Mouse (Mus musculus) heart, embryonic 12.5 days (tissue): ENCODE data around the gene Tomm34. TPM values are rescaled to one million over a fixed set of nuclear protein-coding genes. Genes with fewer than 3 reads are reported as not detected.

Source experiments
- ATAC-seq: fragments of 200-750 bp; cut with Nextera tagmentation; 2 replicates; pipeline ENCODE4 v1.8.0; 2017; ENCODE audit warnings: moderate TSS enrichment, moderate library complexity; ENCODE audit not compliant: insufficient number of reproducible peaks, low FRiP score
- H3K27ac ChIP-seq: fragments of 300-500 bp; sonication (generic); 2 replicates; pipeline ENCODE4 v1.5.1; 2016; ENCODE audit warnings: mild to moderate bottlenecking, moderate library complexity; ENCODE audit not compliant: poor library complexity, severe bottlenecking
- H3K27me3 ChIP-seq: fragments of 300-500 bp; sonication (generic); replicated peaks from 2 replicates; pipeline ENCODE4 v1.6.1; 2016; ENCODE audit warnings: mild to moderate bottlenecking, moderate library complexity
- H3K36me3 ChIP-seq: fragments of 300-500 bp; sonication (generic); 2 replicates; pipeline ENCODE4 v1.6.1; 2016; ENCODE audit warnings: mild to moderate bottlenecking, moderate library complexity
- H3K4me1 ChIP-seq: fragments of 300-500 bp; sonication (generic); replicated peaks from 2 replicates; pipeline ENCODE4 v1.6.1; 2016; ENCODE audit warnings: mild to moderate bottlenecking
- H3K4me2 ChIP-seq: fragments of 300-500 bp; sonication (generic); 2 replicates; pipeline ENCODE4 v1.6.1; 2016; ENCODE audit warnings: mild to moderate bottlenecking, moderate library complexity
- H3K4me3 ChIP-seq: fragments of 300-500 bp; sonication (generic); 2 replicates; pipeline ENCODE4 v1.5.1; 2016; ENCODE audit warnings: mild to moderate bottlenecking
- H3K9ac ChIP-seq: fragments of 300-500 bp; sonication (generic); 2 replicates; pipeline ENCODE4 v1.6.1; 2016; ENCODE audit warnings: mild to moderate bottlenecking, moderate library complexity
- H3K9me3 ChIP-seq: fragments of 300-500 bp; sonication (generic); replicated peaks from 2 replicates; pipeline ENCODE4 v1.6.1; 2016; ENCODE audit warnings: mild to moderate bottlenecking, moderate library complexity
- WGBS: fragments of 180-500 bp; shearing (Covaris S2); methylation state at CpG from one replicate; pipeline ENCODE4 v1.1.7; 2016; 5-methylcytosine and 5-hydroxymethylcytosine counted together
- polyA plus RNA-seq: library from polyadenylated mRNA; unstranded; fragments of >200 nt; fragmentation: Nextera tagmentation; extraction: Ambion mirVana; gene quantifications from 2 replicates; pipeline ENCODE4 v1.2.1, GENCODE M21; 2016

The Tomm34 gene
- polyA plus RNA-seq, 1 experiment from 2014 or later = 56.6 TPM

- 86% methylated on average over 6 of the region's 6 CpGs for WGBS
- no peak overlapping the region for H3K4me2 ChIP-seq
- H3K9me3 ChIP-seq = no peaks in the 10 kb centered on the region
- ATAC-seq = no peak
- no peak overlapping the region for H3K9ac ChIP-seq
- H3K36me3 ChIP-seq = no peaks in the 10 kb centered on the region
- peaks cover 7% of the 10 kb centered on the region for H3K4me1 ChIP-seq
- H3K27me3 ChIP-seq = 0 out of 2 replicates have a peak, but pooled peaks cover 6% of the 10 kb centered on the region
- H3K27ac ChIP-seq = no peak overlapping the region
- H3K4me3 ChIP-seq = no peak overlapping the region
Measured at GRCm38 (mm10) chr2:164040949-164041348, 30.0 kb downstream of the Tomm34 start.

- 90% methylated on average over 1 of the region's 1 CpGs for WGBS
- no peak overlapping the region for H3K27ac ChIP-seq
- ATAC-seq = 0 out of 2 replicates have a peak, but pooled peaks have one; percentile 43
Measured at GRCm38 (mm10) chr2:164038407-164039028, 32.5 kb downstream of the Tomm34 start.

GRCm38 (mm10) chr2:164036520-164037019, 34.4 kb downstream of the Tomm34 start:
- Histone ChIP-seq H3K4me2 (peak overlapping the region; percentile 23; the same call in 1 of the 2 replicates), H3K4me3 (no peak overlapping the region), H3K27me3 (no peaks in the 10 kb centered on the region), H3K4me1 (peaks cover 7% of the 10 kb centered on the region), H3K27ac (no peak overlapping the region), H3K9ac (no peak overlapping the region; the same call in 1 of the 2 replicates), H3K9me3 (peaks cover 5% of the 10 kb centered on the region; the same call in 1 of the 2 replicates), H3K36me3 (no peaks in the 10 kb centered on the region)
- 0 out of 2 replicates have a peak, but pooled peaks have one; percentile 20 for ATAC-seq
- 36% methylated on average over 10 of the region's 10 CpGs for WGBS

More at GRCm38 (mm10) chr2:164038407-164039028, 32.5 kb downstream of the Tomm34 start:
- Histone ChIP-seq H3K4me3 (no peak overlapping the region), H3K9me3 (no peaks in the 10 kb centered on the region), H3K9ac (no peak overlapping the region), H3K4me1 (peaks cover 7% of the 10 kb centered on the region), H3K36me3 (no peaks in the 10 kb centered on the region), H3K4me2 (no peak overlapping the region), H3K27me3 (0 out of 2 replicates have a peak, but pooled peaks cover 4% of the 10 kb centered on the region)

GRCm38 (mm10) chr2:164032973-164033372, 38.0 kb downstream of the Tomm34 start:
- WGBS = 85% methylated on average over 3 of the region's 3 CpGs
- Histone ChIP-seq H3K36me3 (no peaks in the 10 kb centered on the region), H3K9me3 (peaks cover 5% of the 10 kb centered on the region; the same call in 1 of the 2 replicates), H3K27me3 (no peaks in the 10 kb centered on the region), H3K27ac (no peak overlapping the region), H3K9ac (no peak overlapping the region), H3K4me2 (no peak overlapping the region), H3K4me3 (no peak overlapping the region), H3K4me1 (peaks cover 7% of the 10 kb centered on the region)
- ATAC-seq = no peak

- H3K27me3 ChIP-seq = no peaks in the 10 kb centered on the region
- ATAC-seq = no peak
- no peak overlapping the region for H3K4me2 ChIP-seq
- H3K4me3 ChIP-seq = no peak overlapping the region
- peaks cover 5% of the 10 kb centered on the region; the same call in 1 of the 2 replicates for H3K9me3 ChIP-seq
- H3K9ac ChIP-seq = no peak overlapping the region
- no peaks in the 10 kb centered on the region for H3K36me3 ChIP-seq
- H3K4me1 ChIP-seq = peaks cover 9% of the 10 kb centered on the region; the same call in 1 of the 2 replicates
- no peak overlapping the region for H3K27ac ChIP-seq
- 64% methylated on average over 10 of the region's 10 CpGs for WGBS
Measured at GRCm38 (mm10) chr2:164031147-164031546, 39.8 kb downstream of the Tomm34 start.

GRCm38 (mm10) chr2:164025150-164025549, 45.8 kb downstream of the Tomm34 start, which contains the start of gene Pabpc1l:
TSS of gene Pabpc1l (plus strand) at chr2:164025450.
- Histone ChIP-seq H3K4me2 (no peak within 1 kb of the TSS), H3K27ac (no peak within 1 kb of the TSS), H3K9me3 (no peaks in the 10 kb centered on the region), H3K27me3 (no peaks in the 10 kb centered on the region), H3K4me3 (no peak within 1 kb of the TSS), H3K4me1 (peaks cover 9% of the 10 kb centered on the region; the same call in 1 of the 2 replicates), H3K9ac (no peak within 1 kb of the TSS), H3K36me3 (peaks cover under 1% of the 10 kb centered on the region; the same call in 1 of the 2 replicates)
- WGBS = 80% methylated on average over 16 of the region's 16 CpGs
- no peak for ATAC-seq

- 42% methylated on average over 2 of the region's 2 CpGs for WGBS
- no peak for ATAC-seq
- H3K9me3 ChIP-seq = no peaks in the 10 kb centered on the region
- no peak overlapping the region for H3K9ac ChIP-seq
- H3K4me1 ChIP-seq = 0 out of 2 replicates have a peak, but pooled peaks cover under 1% of the 10 kb centered on the region
- H3K27ac ChIP-seq = no peak overlapping the region
- H3K4me2 ChIP-seq = no peak overlapping the region
- no peaks in the 10 kb centered on the region for H3K27me3 ChIP-seq
- peaks cover 29% of the 10 kb centered on the region for H3K36me3 ChIP-seq
- no peak overlapping the region for H3K4me3 ChIP-seq
Measured at GRCm38 (mm10) chr2:164022104-164022503, 48.9 kb downstream of the Tomm34 start.

GRCm38 (mm10) chr2:164019943-164020342, 51.0 kb downstream of the Tomm34 start:
- H3K36me3 ChIP-seq = peaks cover 49% of the 10 kb centered on the region
- no peaks in the 10 kb centered on the region for H3K9me3 ChIP-seq
- WGBS = 71% methylated on average over 4 of the region's 4 CpGs
- H3K9ac ChIP-seq = no peak overlapping the region
- no peak overlapping the region for H3K27ac ChIP-seq
- no peak overlapping the region for H3K4me2 ChIP-seq
- no peak for ATAC-seq
- no peaks in the 10 kb centered on the region for H3K27me3 ChIP-seq
- no peak overlapping the region for H3K4me3 ChIP-seq
- H3K4me1 ChIP-seq = no peaks in the 10 kb centered on the region

GRCm38 (mm10) chr2:164018910-164019309, 52.1 kb downstream of the Tomm34 start:
- H3K27me3 ChIP-seq = no peaks in the 10 kb centered on the region
- no peak for ATAC-seq
- H3K9me3 ChIP-seq = no peaks in the 10 kb centered on the region
- H3K9ac ChIP-seq = no peak overlapping the region
- H3K4me2 ChIP-seq = no peak overlapping the region
- WGBS = 89% methylated on average over 3 of the region's 3 CpGs
- H3K4me1 ChIP-seq = no peaks in the 10 kb centered on the region
- H3K27ac ChIP-seq = no peak overlapping the region
- H3K36me3 ChIP-seq = peaks cover 58% of the 10 kb centered on the region
- no peak overlapping the region for H3K4me3 ChIP-seq

GRCm38 (mm10) chr2:164015304-164015703, 55.7 kb downstream of the Tomm34 start:
- Histone ChIP-seq H3K4me2 (no peak overlapping the region), H3K4me1 (peaks cover 6% of the 10 kb centered on the region; the same call in 1 of the 2 replicates), H3K36me3 (peaks cover 82% of the 10 kb centered on the region), H3K4me3 (no peak overlapping the region), H3K9me3 (no peaks in the 10 kb centered on the region), H3K9ac (no peak overlapping the region), H3K27me3 (no peaks in the 10 kb centered on the region), H3K27ac (no peak overlapping the region)
- no peak for ATAC-seq
- WGBS = 91% methylated on average over 16 of the region's 16 CpGs

GRCm38 (mm10) chr2:164010944-164011343, 60.0 kb downstream of the Tomm34 start:
- Histone ChIP-seq H3K9me3 (no peaks in the 10 kb centered on the region), H3K27ac (no peak overlapping the region), H3K27me3 (no peaks in the 10 kb centered on the region), H3K36me3 (peaks cover 43% of the 10 kb centered on the region), H3K4me2 (no peak overlapping the region), H3K9ac (no peak overlapping the region), H3K4me3 (no peak overlapping the region), H3K4me1 (peaks cover 29% of the 10 kb centered on the region)
- ATAC-seq = no peak
- 83% methylated on average over 3 of the region's 3 CpGs for WGBS
